Mouse (Mus musculus): ENCODE measurements around the gene Tyms. TPM values are rescaled to one million over a fixed set of nuclear protein-coding genes. Genes with fewer than 3 reads are reported as not detected.
"Not testable (repeated sequence)": the region's sequence is repeated elsewhere in the genome, so short reads cannot be mapped to it uniquely, and the experiment has no call there.

Tyms gene
- polyA plus RNA-seq, 1 experiment = 35.1 TPM

DNA sequence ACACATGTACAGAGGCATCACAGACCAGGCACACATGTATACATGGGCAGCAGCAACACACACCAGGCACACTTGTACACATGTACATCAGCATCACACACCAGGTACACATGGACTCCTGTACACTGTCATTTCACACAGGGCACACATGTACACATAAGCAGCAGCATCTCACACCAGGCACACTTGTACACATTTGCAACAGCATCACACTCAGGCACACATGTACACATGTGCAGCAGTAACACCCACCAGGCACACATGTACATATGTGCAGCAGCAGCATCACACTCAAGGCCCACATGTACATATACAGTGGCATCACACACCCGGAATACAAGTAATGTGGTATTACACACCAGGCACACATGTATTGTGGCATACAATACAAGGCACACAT lies 24.8 kb upstream of the Tyms start:
- 95% methylated on average over 1 of the region's 1 CpGs for WGBS
- H3K4me1 ChIP-seq (ENCODE audit: control insufficient read depth, insufficient read depth, low read length) = no peaks in the 10 kb centered on the region

GRCm38 (mm10) chr5:30095731-30096130 lies 22.3 kb upstream of the Tyms start:
- no peak for DNase-seq
- TF ChIP-seq CTCF (conservative IDR thresholded peaks at IDR 0.05; ENCODE audit: insufficient read depth, insufficient read length, low read depth, low read length) = no peak
- Histone ChIP-seq H3K36me3 (ENCODE audit: control insufficient read depth, insufficient read depth, low read length) (no peaks in the 10 kb centered on the region), H3K27ac (ENCODE audit: insufficient read depth, low read depth, low read length) (no peak overlapping the region), H3K27me3 (replicated peaks; ENCODE audit: control insufficient read depth, insufficient read depth, low read length) (no peaks in the 10 kb centered on the region), H3K4me3 (ENCODE audit: insufficient read depth, low read depth, low read length) (no peak overlapping the region), H3K4me1 (ENCODE audit: control insufficient read depth, insufficient read depth, low read length) (no peaks in the 10 kb centered on the region)
- WGBS = 69% methylated on average over 6 of the region's 6 CpGs

More for the DNA sequence above, 24.8 kb upstream of the Tyms start:
- no peak for DNase-seq
- H3K4me3 ChIP-seq (ENCODE audit: insufficient read depth, low read depth, low read length) = no peak overlapping the region
- TF ChIP-seq CTCF (conservative IDR thresholded peaks at IDR 0.05; ENCODE audit: insufficient read depth, insufficient read length, low read depth, low read length) = no peak
- TF ChIP-seq POLR2A (IDR thresholded peaks at IDR 0.05; ENCODE audit: low read depth, low read length) = no peak
- H3K27me3 ChIP-seq (replicated peaks; ENCODE audit: control insufficient read depth, insufficient read depth, low read length) = no peaks in the 10 kb centered on the region
- no peaks in the 10 kb centered on the region for H3K36me3 ChIP-seq (ENCODE audit: control insufficient read depth, insufficient read depth, low read length)
- no peak overlapping the region for H3K27ac ChIP-seq (ENCODE audit: insufficient read depth, low read depth, low read length)

- H3K4me1 ChIP-seq (ENCODE audit: control insufficient read depth, insufficient read depth, low read length) = no peaks in the 10 kb centered on the region
- 45% methylated on average over 2 of the region's 2 CpGs for WGBS
- no peaks in the 10 kb centered on the region for H3K27me3 ChIP-seq (replicated peaks; ENCODE audit: control insufficient read depth, insufficient read depth, low read length)
- TF ChIP-seq CTCF (conservative IDR thresholded peaks at IDR 0.05; ENCODE audit: insufficient read depth, insufficient read length, low read depth, low read length) (no peak), POLR2A (IDR thresholded peaks at IDR 0.05; ENCODE audit: low read depth, low read length) (no peak)
- H3K4me3 ChIP-seq (ENCODE audit: insufficient read depth, low read depth, low read length) = no peak overlapping the region
- no peaks in the 10 kb centered on the region for H3K36me3 ChIP-seq (ENCODE audit: control insufficient read depth, insufficient read depth, low read length)
- DNase-seq = no peak
- H3K27ac ChIP-seq (ENCODE audit: insufficient read depth, low read depth, low read length) = no peak overlapping the region
Measured at GRCm38 (mm10) chr5:30094399-30094798, 21.0 kb upstream of the Tyms start.

DNA sequence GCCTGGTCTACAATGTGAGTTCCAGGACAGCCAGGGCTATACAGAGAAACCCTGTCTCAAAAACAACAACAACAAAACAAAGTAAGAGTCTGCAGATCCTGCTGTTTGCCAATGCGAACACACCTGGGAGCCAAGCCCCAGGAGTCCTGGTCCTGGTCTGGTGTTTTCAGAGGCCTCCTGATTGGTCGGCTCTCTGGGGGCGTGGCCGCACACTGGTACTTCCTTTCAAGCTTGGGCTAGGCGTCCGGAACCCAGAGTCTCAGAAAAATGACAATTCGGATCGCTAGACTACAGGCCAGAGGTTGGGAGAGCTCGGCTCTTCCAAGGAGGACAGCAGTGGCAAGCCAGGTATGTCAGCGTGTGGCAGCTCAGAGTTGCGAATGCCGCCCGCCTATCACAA lies 19.3 kb upstream of the Tyms start:
- Histone ChIP-seq H3K27ac (ENCODE audit: insufficient read depth, low read depth, low read length) (no peak overlapping the region), H3K36me3 (ENCODE audit: control insufficient read depth, insufficient read depth, low read length) (no peaks in the 10 kb centered on the region), H3K4me3 (ENCODE audit: insufficient read depth, low read depth, low read length) (no peak overlapping the region), H3K27me3 (replicated peaks; ENCODE audit: control insufficient read depth, insufficient read depth, low read length) (no peaks in the 10 kb centered on the region), H3K4me1 (ENCODE audit: control insufficient read depth, insufficient read depth, low read length) (no peaks in the 10 kb centered on the region)
- no peak for DNase-seq
- TF ChIP-seq CTCF (conservative IDR thresholded peaks at IDR 0.05; ENCODE audit: insufficient read depth, insufficient read length, low read depth, low read length) (no peak), POLR2A (IDR thresholded peaks at IDR 0.05; ENCODE audit: low read depth, low read length) (no peak)
- 69% methylated on average over 13 of the region's 13 CpGs for WGBS

DNA sequence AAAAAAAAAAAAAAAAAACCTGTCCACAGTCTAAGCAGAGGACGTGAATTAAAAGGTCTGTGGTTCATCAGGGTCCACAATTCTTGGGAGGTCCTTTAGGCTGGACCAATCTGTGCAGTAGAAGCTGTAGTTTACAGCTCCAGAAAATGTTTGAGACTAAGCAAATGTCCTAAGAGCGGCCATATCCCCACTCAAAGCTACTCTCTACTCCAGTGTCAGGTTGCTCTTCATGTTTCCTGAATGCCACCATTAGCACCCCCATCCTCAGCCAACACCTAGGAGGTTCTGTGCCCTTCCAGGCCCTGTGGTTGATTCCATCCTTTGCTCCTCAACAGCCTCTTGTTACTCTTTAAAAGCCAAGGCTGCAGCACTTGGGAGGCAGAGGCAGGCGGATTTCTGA lies 1.0 kb downstream of the Tyms start:
- no peak for DNase-seq
- no peaks in the 10 kb centered on the region for H3K36me3 ChIP-seq (ENCODE audit: control insufficient read depth, insufficient read depth, low read length)
- H3K4me1 ChIP-seq (ENCODE audit: control insufficient read depth, insufficient read depth, low read length) = peaks cover 3% of the 10 kb centered on the region; the same call in 1 of the 2 replicates
- 46% methylated on average over 3 of the region's 3 CpGs for WGBS
- TF ChIP-seq CTCF (conservative IDR thresholded peaks at IDR 0.05; ENCODE audit: insufficient read depth, insufficient read length, low read depth, low read length) (no peak), POLR2A (IDR thresholded peaks at IDR 0.05; ENCODE audit: low read depth, low read length) (no peak)
- H3K4me3 ChIP-seq (ENCODE audit: insufficient read depth, low read depth, low read length) = no peak overlapping the region
- H3K27ac ChIP-seq (ENCODE audit: insufficient read depth, low read depth, low read length) = no peak overlapping the region
- no peaks in the 10 kb centered on the region for H3K27me3 ChIP-seq (replicated peaks; ENCODE audit: control insufficient read depth, insufficient read depth, low read length)

DNA sequence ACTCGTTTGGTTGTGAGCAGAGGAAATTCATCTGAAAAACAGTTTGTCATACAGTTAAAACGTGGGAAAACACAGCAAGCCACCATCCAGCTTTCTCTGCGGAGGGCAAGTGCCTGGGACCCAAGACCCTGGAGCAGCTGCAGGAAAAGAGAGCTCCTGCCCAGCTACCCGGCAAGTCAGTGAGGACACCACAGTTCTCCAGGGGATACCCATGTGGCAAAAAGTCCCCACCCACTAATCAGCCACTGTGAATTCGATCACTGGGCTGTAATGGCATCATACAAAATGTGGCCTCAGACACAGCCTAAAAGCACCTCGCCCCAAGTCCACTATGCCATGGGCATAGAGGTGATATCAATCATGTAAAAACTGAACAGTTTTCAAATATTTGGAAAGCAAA lies 1.7 kb downstream of the Tyms start:
- peaks cover 3% of the 10 kb centered on the region; the same call in 1 of the 2 replicates for H3K4me1 ChIP-seq (ENCODE audit: control insufficient read depth, insufficient read depth, low read length)
- TF ChIP-seq POLR2A (IDR thresholded peaks at IDR 0.05; ENCODE audit: low read depth, low read length) (no peak), CTCF (conservative IDR thresholded peaks at IDR 0.05; ENCODE audit: insufficient read depth, insufficient read length, low read depth, low read length) (no peak)
- DNase-seq = no peak
- no peak overlapping the region for H3K4me3 ChIP-seq (ENCODE audit: insufficient read depth, low read depth, low read length)
- WGBS = 71% methylated on average over 6 of the region's 6 CpGs
- no peaks in the 10 kb centered on the region for H3K36me3 ChIP-seq (ENCODE audit: control insufficient read depth, insufficient read depth, low read length)
- H3K27ac ChIP-seq (ENCODE audit: insufficient read depth, low read depth, low read length) = no peak overlapping the region
- H3K27me3 ChIP-seq (replicated peaks; ENCODE audit: control insufficient read depth, insufficient read depth, low read length) = no peaks in the 10 kb centered on the region

DNA sequence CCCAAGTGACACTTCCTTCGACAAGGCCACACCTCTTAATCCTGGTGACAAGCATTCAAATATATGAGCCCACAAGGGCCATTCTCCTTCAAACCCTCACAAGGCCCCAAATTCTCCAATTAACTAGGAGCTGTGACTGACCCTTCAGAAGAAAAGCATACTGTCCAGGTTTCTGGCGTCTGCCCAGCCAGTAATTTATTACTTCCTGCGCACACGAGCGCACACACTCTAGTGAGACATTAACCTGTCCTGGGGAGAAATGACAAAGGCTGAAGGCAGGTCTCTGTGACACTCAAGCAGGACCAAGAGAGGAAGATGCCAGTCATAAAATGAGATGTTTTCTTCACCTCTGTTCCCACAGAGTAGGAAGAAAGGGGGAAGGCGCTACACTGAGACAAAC lies 5.7 kb downstream of the Tyms start:
- no peak for TF ChIP-seq CTCF (conservative IDR thresholded peaks at IDR 0.05; ENCODE audit: insufficient read depth, insufficient read length, low read depth, low read length)
- no peak for TF ChIP-seq POLR2A (IDR thresholded peaks at IDR 0.05; ENCODE audit: low read depth, low read length)
- no peaks in the 10 kb centered on the region for H3K27me3 ChIP-seq (replicated peaks; ENCODE audit: control insufficient read depth, insufficient read depth, low read length)
- H3K4me3 ChIP-seq (ENCODE audit: insufficient read depth, low read depth, low read length) = no peak overlapping the region
- no peaks in the 10 kb centered on the region for H3K36me3 ChIP-seq (ENCODE audit: control insufficient read depth, insufficient read depth, low read length)
- H3K27ac ChIP-seq (ENCODE audit: insufficient read depth, low read depth, low read length) = no peak overlapping the region
- H3K4me1 ChIP-seq (ENCODE audit: control insufficient read depth, insufficient read depth, low read length) = peaks cover 3% of the 10 kb centered on the region; the same call in 1 of the 2 replicates
- 22% methylated on average over 6 of the region's 6 CpGs for WGBS
- DNase-seq = peak; percentile 57

DNA sequence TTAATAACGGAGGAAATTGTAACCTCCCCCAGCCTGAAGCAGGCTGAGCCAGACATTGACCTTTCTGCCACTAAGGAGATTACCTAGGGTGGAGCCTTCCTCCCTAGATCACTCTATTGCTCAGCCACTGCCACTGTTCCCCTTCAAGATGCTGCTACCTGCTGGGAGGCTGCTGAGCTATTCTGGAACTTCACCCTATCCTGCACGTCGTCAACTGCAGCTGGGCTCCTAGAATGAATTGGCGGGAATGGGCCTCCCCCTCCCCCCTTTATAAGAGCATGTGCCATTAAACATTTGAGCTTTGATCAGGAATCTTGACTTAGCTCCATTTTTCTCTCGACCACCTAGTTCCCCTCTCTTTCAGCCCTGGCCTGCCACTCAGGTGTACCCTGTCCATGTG lies 13.8 kb downstream of the Tyms start:
- WGBS = 81% methylated on average over 5 of the region's 5 CpGs
- not testable (repeated sequence) for H3K4me1 ChIP-seq (ENCODE audit: control insufficient read depth, insufficient read depth, low read length); H3K4me3 ChIP-seq (ENCODE audit: insufficient read depth, low read depth, low read length); H3K27me3 ChIP-seq (replicated peaks; ENCODE audit: control insufficient read depth, insufficient read depth, low read length); H3K27ac ChIP-seq (ENCODE audit: insufficient read depth, low read depth, low read length); H3K36me3 ChIP-seq (ENCODE audit: control insufficient read depth, insufficient read depth, low read length); DNase-seq
